Mouse (Mus musculus) CH12.LX (cell line): ENCODE data around the gene Eif1ad. TPM values are rescaled to one million over a fixed set of nuclear protein-coding genes. Genes with fewer than 3 reads are reported as not detected.

ENCODE experiments used
- DNase-seq: peaks from one replicate; pipeline ENCODE4 v3.0.0-alpha.2; 2013; ENCODE audit errors: extremely low read depth
- H3K27ac ChIP-seq: 2 replicates; pipeline ENCODE4 v1.5.1; 2012; ENCODE audit warnings: low read depth, mild to moderate bottlenecking, control low read depth, moderate library complexity; ENCODE audit not compliant: insufficient read depth
- H3K27me3 ChIP-seq: replicated peaks from 2 replicates; pipeline ENCODE3; 2012; ENCODE audit warnings: inconsistent platforms
- H3K36me3 ChIP-seq, 2 experiments: replicated peaks in 1 of 2; 2 replicates each; pipeline versions ENCODE3 to v1.6.1; 2012; ENCODE audit warnings: inconsistent platforms in 1 of 2, low read length in 1 of 2, mild to moderate bottlenecking in 1 of 2, mixed read lengths in 1 of 2, moderate library complexity in 1 of 2; ENCODE audit not compliant: control insufficient read depth in 1 of 2, insufficient read depth in 1 of 2
- H3K4me1 ChIP-seq, 2 experiments: 2 replicates each; pipeline ENCODE4 v1.6.1; 2012; ENCODE audit warnings: inconsistent platforms in 1 of 2, moderate library complexity in 1 of 2; ENCODE audit not compliant: insufficient read depth in 2 of 2, control insufficient read depth in 1 of 2
- H3K4me2 ChIP-seq: 2 replicates; pipeline ENCODE4 v1.6.1; 2012; ENCODE audit warnings: low read depth, mild to moderate bottlenecking, control low read depth; ENCODE audit not compliant: poor library complexity, insufficient read depth, severe bottlenecking
- H3K4me3 ChIP-seq, 3 experiments: fragments of 150-350 bp in 1 of 3; sonication (generic) in 1 of 3; replicated peaks in 1 of 3; 2 replicates each; pipeline versions ENCODE3 to v1.5.1; 2011 to 2012; ENCODE audit warnings: low read depth in 2 of 3, low read length in 2 of 3, mild to moderate bottlenecking in 2 of 3, moderate library complexity in 2 of 3, control low read depth in 1 of 3, improper control_type of control experiment in 1 of 3, inconsistent platforms in 1 of 3, mixed read lengths in 1 of 3; ENCODE audit not compliant: poor library complexity in 1 of 3
- H3K79me2 ChIP-seq: replicated peaks from 2 replicates; pipeline ENCODE4 v1.6.1; 2012; ENCODE audit warnings: mild to moderate bottlenecking, moderate library complexity; ENCODE audit not compliant: control insufficient read depth, poor library complexity, insufficient read depth, severe bottlenecking; ENCODE audit errors: extremely low read depth
- H3K9ac ChIP-seq: 2 replicates; pipeline ENCODE4 v1.6.1; 2012; ENCODE audit warnings: low read depth, mild to moderate bottlenecking, control low read depth, moderate library complexity; ENCODE audit not compliant: insufficient read depth
- H3K9me3 ChIP-seq: replicated peaks from 2 replicates; pipeline ENCODE3; 2012; ENCODE audit warnings: low read length, inconsistent platforms, mixed read lengths
- BHLHE40 ChIP-seq: IDR thresholded peaks from 2 replicates; pipeline ENCODE4 v1.6.1; 2011; ENCODE audit warnings: mild to moderate bottlenecking, low read depth, low read length, improper control_type of control experiment
- E2F4 ChIP-seq: IDR thresholded peaks from 2 replicates; pipeline ENCODE4 v1.6.1; 2011; ENCODE audit warnings: low read depth, low read length, improper control_type of control experiment; ENCODE audit not compliant: insufficient replicate concordance
- ELF1 ChIP-seq: IDR thresholded peaks from 2 replicates; pipeline ENCODE4 v1.6.1; 2014; ENCODE audit warnings: low read depth, mild to moderate bottlenecking, inconsistent platforms, low read length, improper control_type of control experiment
- EP300 ChIP-seq: IDR thresholded peaks from 2 replicates; pipeline ENCODE4 v1.6.1; 2011; ENCODE audit warnings: low read length, improper control_type of control experiment
- ETS1 ChIP-seq: conservative IDR thresholded peaks from 2 replicates; pipeline ENCODE4 v1.6.1; 2012; ENCODE audit warnings: low read depth, mild to moderate bottlenecking, inconsistent platforms, low read length, improper control_type of control experiment, moderate library complexity
- IRF4 ChIP-seq: IDR thresholded peaks from 2 replicates; pipeline ENCODE4 v1.6.1; 2014; ENCODE audit warnings: low read depth, mild to moderate bottlenecking, inconsistent platforms, low read length, improper control_type of control experiment
- JUN ChIP-seq: IDR thresholded peaks from 2 replicates; pipeline ENCODE4 v1.6.1; 2011; ENCODE audit warnings: low read depth, mild to moderate bottlenecking, low read length, improper control_type of control experiment, moderate library complexity; ENCODE audit not compliant: insufficient read depth
- MAFK ChIP-seq: IDR thresholded peaks from 2 replicates; pipeline ENCODE4 v1.6.1; 2011; ENCODE audit warnings: low read length, improper control_type of control experiment; ENCODE audit not compliant: insufficient replicate concordance
- MYC ChIP-seq: IDR thresholded peaks from 2 replicates; pipeline ENCODE4 v1.6.1; 2011; ENCODE audit warnings: low read depth, mild to moderate bottlenecking, improper control_type of control experiment, low read length
- NELFE ChIP-seq: IDR thresholded peaks from 2 replicates; pipeline ENCODE4 v1.6.1; 2011; ENCODE audit warnings: low read depth, low read length, improper control_type of control experiment
- NRF1 ChIP-seq: IDR thresholded peaks from 2 replicates; pipeline ENCODE4 v1.6.1; 2014; ENCODE audit warnings: low read depth, mild to moderate bottlenecking, inconsistent platforms, low read length, improper control_type of control experiment, moderate library complexity
- PAX5 ChIP-seq: IDR thresholded peaks from 2 replicates; pipeline ENCODE4 v1.6.1; 2012; ENCODE audit warnings: low read length, inconsistent platforms, mixed read lengths
- SMC3 ChIP-seq: IDR thresholded peaks from 2 replicates; pipeline ENCODE4 v1.6.1; 2011; ENCODE audit warnings: low read depth, low read length, improper control_type of control experiment
- ZC3H11A ChIP-seq: IDR thresholded peaks from 2 replicates; pipeline ENCODE4 v1.6.1; 2012; ENCODE audit warnings: low read depth, mild to moderate bottlenecking, inconsistent platforms, low read length, improper control_type of control experiment
- ZNF384 ChIP-seq: IDR thresholded peaks from 2 replicates; pipeline ENCODE4 v1.6.1; 2012; ENCODE audit warnings: low read depth, low read length, improper control_type of control experiment, inconsistent platforms
- dilution Hi-C: fragments of 300-500 bp; cut with MboI; formaldehyde crosslinking; loops from 2 replicates; pipeline ENCODE4 v1.14.3; 2020; ENCODE audit warnings: low sequenced_read_pairs; ENCODE audit not compliant: extremely low pct_unique_long_range_greater_than_20kb, extremely low pct_ligation_motif_present
- in situ Hi-C: fragments of 300-500 bp; cut with MboI; formaldehyde crosslinking; loops from 3 replicates; pipeline ENCODE4 v1.14.3; 2019; ENCODE audit warnings: low sequenced_read_pairs, low pct_ligation_motif_present, low pct_unique_long_range_greater_than_20kb, mixed read lengths
- polyA plus RNA-seq: library from polyadenylated mRNA; unstranded; fragments of >175 nt; gene quantifications from 2 replicates; pipeline ENCODE4 v1.2.1, GENCODE M21; 2012; ENCODE audit warnings: low read depth; ENCODE audit not compliant: insufficient read length
- total RNA-seq, 2 experiments: library from RNA; depleted of rRNA; stranded (reverse); fragments of 300-350 nt in 1 of 2; fragments of >200 nt in 1 of 2; gene quantifications; 2 replicates each; pipeline ENCODE4 v1.2.3; 2012 to 2014

Gene Eif1ad
- total and polyA plus RNA-seq, 3 experiments = 68.4 to 98.8 (median 79.3) TPM

GRCm38 (mm10) chr19:5413840-5414239, 47.3 kb downstream of the Eif1ad start:
- Histone ChIP-seq H3K9ac (no peak overlapping the region), H3K79me2 (no peaks in the 10 kb centered on the region), H3K27me3 (no peaks in the 10 kb centered on the region), H3K27ac (no peak overlapping the region), H3K36me3 (peaks cover 0 to 18% of the 10 kb centered on the region in 2 experiments), H3K4me2 (no peak overlapping the region), H3K9me3 (no peaks in the 10 kb centered on the region), H3K4me3 (no peak overlapping the region), H3K4me1 (peaks cover 3 to 6% of the 10 kb centered on the region in 2 experiments; a peak in 2 of 4 replicates)
- in situ Hi-C loops = no loop called here
- TF ChIP-seq PAX5 = no peak
- TF ChIP-seq ETS1 = no peak
- TF ChIP-seq ZNF384 = no peak
- TF ChIP-seq E2F4 = no peak
- dilution Hi-C loops = no loop called here
- no peak for DNase-seq

- H3K4me2 ChIP-seq = no peak overlapping the region
- dilution Hi-C loops = no loop called here
- peaks cover 0 to 19% of the 10 kb centered on the region in 2 experiments for H3K36me3 ChIP-seq
- H3K79me2 ChIP-seq = no peaks in the 10 kb centered on the region
- no peak for DNase-seq
- no peaks in the 10 kb centered on the region for H3K9me3 ChIP-seq
- no peak overlapping the region for H3K4me3 ChIP-seq
- H3K4me1 ChIP-seq = 0 out of 4 replicates have a peak, but pooled peaks cover 0 to 3% of the 10 kb centered on the region in 2 experiments
- in situ Hi-C loops = no loop called here
- no peak overlapping the region for H3K27ac ChIP-seq
- no peak overlapping the region for H3K9ac ChIP-seq
- no peaks in the 10 kb centered on the region for H3K27me3 ChIP-seq
- TF ChIP-seq NRF1 = no peak
- TF ChIP-seq BHLHE40 = no peak
- no peak for TF ChIP-seq ZC3H11A
- no peak for TF ChIP-seq IRF4
- no peak for TF ChIP-seq MYC
- TF ChIP-seq ELF1 = no peak
- no peak for TF ChIP-seq MAFK
- no peak for TF ChIP-seq SMC3
- TF ChIP-seq NELFE = no peak
- no peak for TF ChIP-seq EP300
- no peak for TF ChIP-seq JUN
Observed at GRCm38 (mm10) chr19:5414534-5414957, 48.0 kb downstream of the Eif1ad start.
